Mouse (Mus musculus) right cerebral cortex, postnatal 4 days (tissue): ENCODE data around the gene Gm38394.
"Not testable (repeated sequence)": the region's sequence is repeated elsewhere in the genome, so short reads cannot be mapped to it uniquely, and the experiment has no call there.

Source experiments
- DNase-seq: peaks from one replicate; pipeline ENCODE4 v3.0.0-alpha.2; 2022

The Gm38394 gene

GRCm38 (mm10) chr1:133661203-133661933 lies at the start of gene Gm38394:
TSS of gene Gm38394 (minus strand) at chr1:133661318.
- DNase-seq: peak; percentile 85

- no peak for DNase-seq
Measured at GRCm38 (mm10) chr1:133710895-133711294, 49.8 kb upstream of the Gm38394 start.

GRCm38 (mm10) chr1:133709292-133709691 lies 48.2 kb upstream of the Gm38394 start:
- DNase-seq: no peak

- DNase-seq: not testable (repeated sequence)
Measured at GRCm38 (mm10) chr1:133701824-133702223, 40.7 kb upstream of the Gm38394 start.

- DNase-seq: no peak
Measured at GRCm38 (mm10) chr1:133697935-133698620, 37.0 kb upstream of the Gm38394 start.

- peak; percentile 31 for DNase-seq
Measured at GRCm38 (mm10) chr1:133695901-133696300, 34.8 kb upstream of the Gm38394 start.

- no peak for DNase-seq
Measured at GRCm38 (mm10) chr1:133694876-133695275, 33.8 kb upstream of the Gm38394 start.

- DNase-seq: no peak
Measured at GRCm38 (mm10) chr1:133694301-133694700, 33.2 kb upstream of the Gm38394 start.

GRCm38 (mm10) chr1:133693536-133694114 lies 32.5 kb upstream of the Gm38394 start:
- DNase-seq: no peak

- DNase-seq: no peak
Measured at GRCm38 (mm10) chr1:133692195-133692594, 31.1 kb upstream of the Gm38394 start.

GRCm38 (mm10) chr1:133691046-133691445 lies 29.9 kb upstream of the Gm38394 start:
- no peak for DNase-seq

- no peak for DNase-seq
Measured at GRCm38 (mm10) chr1:133689897-133690296, 28.8 kb upstream of the Gm38394 start, which contains the start of gene Lax1. TSS of gene Lax1 (minus strand) at chr1:133690108.

- no peak for DNase-seq
Measured at GRCm38 (mm10) chr1:133688301-133688700, 27.2 kb upstream of the Gm38394 start.

- no peak for DNase-seq
Measured at GRCm38 (mm10) chr1:133685749-133686519, 24.8 kb upstream of the Gm38394 start.

GRCm38 (mm10) chr1:133671801-133672200 lies 10.7 kb upstream of the Gm38394 start:
- DNase-seq: no peak

- no peak for DNase-seq
Measured at GRCm38 (mm10) chr1:133671266-133671665, 10.1 kb upstream of the Gm38394 start.

- no peak for DNase-seq
Measured at GRCm38 (mm10) chr1:133670776-133671175, 9.7 kb upstream of the Gm38394 start.

- no peak for DNase-seq
Measured at GRCm38 (mm10) chr1:133670190-133670589, 9.1 kb upstream of the Gm38394 start.

- DNase-seq: no peak
Measured at GRCm38 (mm10) chr1:133668618-133669017, 7.5 kb upstream of the Gm38394 start.

- DNase-seq: no peak
Measured at GRCm38 (mm10) chr1:133667721-133668120, 6.6 kb upstream of the Gm38394 start.

GRCm38 (mm10) chr1:133665713-133666112 lies 4.6 kb upstream of the Gm38394 start:
- not testable (repeated sequence) for DNase-seq

GRCm38 (mm10) chr1:133664203-133664970 lies 3.3 kb upstream of the Gm38394 start:
- DNase-seq: no peak
